Mouse (Mus musculus) brain, embryonic 14.5 days (tissue): ENCODE results near the gene Anxa9.

ENCODE experiments used
- CTCF ChIP-seq: fragments of 200-500 bp; IDR thresholded peaks from 2 replicates; pipeline ENCODE4 v1.5.1; 2012; ENCODE audit warnings: inconsistent platforms, mild to moderate bottlenecking, moderate library complexity, borderline replicate concordance; ENCODE audit not compliant: insufficient read depth, insufficient read length; ENCODE audit errors: extremely low read depth
- POLR2A ChIP-seq: fragments of 200-500 bp; IDR thresholded peaks from 2 replicates; pipeline ENCODE4 v1.6.1; 2012; ENCODE audit warnings: mild to moderate bottlenecking, inconsistent platforms, borderline replicate concordance; ENCODE audit not compliant: poor library complexity, insufficient read depth, insufficient read length, severe bottlenecking; ENCODE audit errors: extremely low read depth

DNA sequence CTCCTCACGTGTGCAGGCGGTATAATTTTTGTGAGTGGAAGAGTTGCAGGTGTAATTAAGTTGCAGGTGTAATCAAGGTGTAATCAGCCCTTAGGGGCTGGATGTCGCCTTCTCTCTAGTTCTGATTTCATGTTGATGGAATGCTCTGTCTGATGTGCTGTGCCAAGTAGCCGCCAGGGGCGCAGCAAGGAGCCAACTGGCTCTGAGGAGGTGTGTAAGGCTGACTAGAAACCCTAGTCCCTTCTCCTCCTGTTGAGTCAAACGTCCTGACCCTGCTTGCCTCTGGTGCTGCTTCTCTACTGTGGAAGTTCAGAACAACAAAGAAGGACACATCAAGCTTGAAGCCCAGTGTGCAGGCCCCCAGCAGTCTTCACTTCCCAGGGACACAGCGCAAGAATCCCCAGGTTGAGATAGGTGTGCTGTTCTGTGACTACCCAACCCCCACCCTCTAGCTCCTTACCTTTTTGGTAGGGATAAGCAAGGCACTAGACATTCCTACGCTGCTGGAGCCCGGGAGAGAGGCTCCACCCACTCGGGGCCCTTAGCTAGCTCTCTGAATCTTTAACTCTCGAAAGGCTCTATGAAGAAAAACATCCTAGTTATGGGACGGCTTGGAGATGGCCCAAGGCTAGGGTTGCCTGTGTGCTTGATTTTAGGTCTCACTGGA is 10.6 kb upstream of the Anxa9 start:
- TF ChIP-seq CTCF (peak; percentile 89), POLR2A (no peak)
